Comparison of ENCODE assay signal across 9 mouse cellular contexts in genomic region chr2:165321381-165321888, GRCm38 (mm10). TPM values are rescaled to one million over a fixed set of nuclear protein-coding genes. Genes with fewer than 3 reads are reported as not detected.
A peak's percentile ranks its signal among the peaks of the same experiment; 100 is the strongest.
DNase-seq lines count a peak whose midpoint lies in the region; ATAC-seq and TF ChIP-seq lines count a peak whose summit lies in the region.
"Had no signal": no experiment of that assay in that cellular context is flagged by ENCODE, and none has a peak within 500 bp of the region (broad histone marks: within the 10 kb centered on the region; RNA-seq: fewer than 3 reads in every experiment).

No protein-coding gene starts in this region.

- H3K9ac ChIP-seq in forebrain, embryonic 11.5 days (ENCODE audit: low read length), result no peak overlapping the region
- H3K9ac ChIP-seq in hindbrain, embryonic 16.5 days (ENCODE audit: low read depth, low read length), result no peak overlapping the region; the same call in 1 of the 2 replicates

- TF ChIP-seq POLR2A in thymus, adult 2 months (IDR thresholded peaks at IDR 0.05; ENCODE audit: control insufficient read depth, extremely low read depth, insufficient read depth, low read length, poor library complexity), result no peak

- ATAC-seq in forebrain, embryonic 11.5 days (replicated peaks; ENCODE audit: low FRiP score), result no peak
- ATAC-seq in hindbrain, embryonic 16.5 days, result no peak

- DNase-seq in forebrain, embryonic 10.5 days (ENCODE audit: extremely low spot score, low spot score), result no peak
- DNase-seq in forebrain, embryonic 11.5 days (ENCODE audit: low spot score), result no peak
- peak; percentile 25 for DNase-seq in thymus, postnatal 25 days
- DNase-seq in thymus, adult 2 months, result no peak
- DNase-seq in urinary bladder, postnatal 14 days (ENCODE audit: low spot score), result no peak
- no peak for DNase-seq in left cerebral cortex, adult 11 months (ENCODE audit: low spot score)

- H3K27me3 ChIP-seq in forebrain, embryonic 10.5 days (ENCODE audit: poor library complexity, severe bottlenecking), result peaks cover 27% of the 10 kb centered on the region
- no peaks in the 10 kb centered on the region; the same call in 1 of the 2 replicates for H3K27me3 ChIP-seq in forebrain, embryonic 11.5 days (ENCODE audit: control insufficient read depth, insufficient read depth, low read length)
- no peaks in the 10 kb centered on the region for H3K27me3 ChIP-seq in thymus, adult 2 months (ENCODE audit: control insufficient read depth, insufficient read depth, low read length)
- H3K27me3 ChIP-seq in hindbrain, embryonic 16.5 days (replicated peaks; ENCODE audit: control insufficient read depth, insufficient read depth, low read length), result no peaks in the 10 kb centered on the region

- H3K4me1 ChIP-seq in forebrain, embryonic 10.5 days, result peaks cover 97% of the 10 kb centered on the region
- H3K4me1 ChIP-seq in forebrain, embryonic 11.5 days (replicated peaks; ENCODE audit: control insufficient read depth, insufficient read depth, low read length), result peaks cover 36% of the 10 kb centered on the region
- peaks cover 40% of the 10 kb centered on the region for H3K4me1 ChIP-seq in thymus, adult 2 months (replicated peaks; ENCODE audit: control insufficient read depth, insufficient read depth, low read length)
- H3K4me1 ChIP-seq in hindbrain, embryonic 16.5 days (ENCODE audit: control insufficient read depth, insufficient read depth, low read depth, low read length), result peaks cover 67% of the 10 kb centered on the region

- peak overlapping the region; percentile 51 for H3K27ac ChIP-seq in forebrain, embryonic 10.5 days
- H3K27ac ChIP-seq in forebrain, embryonic 11.5 days (ENCODE audit: low read depth, low read length), result no peak overlapping the region
- no peak overlapping the region for H3K27ac ChIP-seq in thymus, adult 2 months (ENCODE audit: control insufficient read depth, insufficient read depth, low read length)
- peak overlapping the region; percentile 41 for H3K27ac ChIP-seq in hindbrain, embryonic 16.5 days (ENCODE audit: low read depth, low read length)
- peak overlapping the region; percentile 94 for H3K27ac ChIP-seq in macrophage

- TF ChIP-seq CTCF in thymus, adult 2 months (IDR thresholded peaks at IDR 0.05; ENCODE audit: borderline replicate concordance, control insufficient read depth, extremely low read depth, insufficient read depth, low read length, poor library complexity), result no peak

- H3K9me3 ChIP-seq in forebrain, embryonic 10.5 days, result no peaks in the 10 kb centered on the region
- H3K9me3 ChIP-seq in forebrain, embryonic 11.5 days (ENCODE audit: control insufficient read depth, low read length), result no peaks in the 10 kb centered on the region
- H3K9me3 ChIP-seq in hindbrain, embryonic 16.5 days (ENCODE audit: control insufficient read depth, low read length), result no peaks in the 10 kb centered on the region

- 65% methylated on average over 8 of the region's 8 CpGs for WGBS in forebrain, embryonic 10.5 days
- WGBS in forebrain, embryonic 11.5 days, result 63% methylated on average over 8 of the region's 8 CpGs
- 50% methylated on average over 8 of the region's 8 CpGs for WGBS in thymus, adult 2 months
- WGBS in hindbrain, embryonic 16.5 days, result 41% methylated on average over 8 of the region's 8 CpGs
- WGBS in macrophage (ENCODE audit: missing documents), result 17% methylated on average over 8 of the region's 8 CpGs

- H3K36me3 ChIP-seq in forebrain, embryonic 10.5 days (replicated peaks), result peaks cover 19% of the 10 kb centered on the region
- no peaks in the 10 kb centered on the region; the same call in 1 of the 2 replicates for H3K36me3 ChIP-seq in forebrain, embryonic 11.5 days (ENCODE audit: control insufficient read depth, insufficient read depth, low read length)
- H3K36me3 ChIP-seq in thymus, adult 2 months (ENCODE audit: control insufficient read depth, insufficient read depth, low read length), result no peaks in the 10 kb centered on the region
- no peaks in the 10 kb centered on the region for H3K36me3 ChIP-seq in hindbrain, embryonic 16.5 days (ENCODE audit: control insufficient read depth, insufficient read depth, low read length)
- no peaks in the 10 kb centered on the region for H3K36me3 ChIP-seq in macrophage (ENCODE audit: inconsistent target)

- no peak overlapping the region for H3K4me2 ChIP-seq in forebrain, embryonic 11.5 days (ENCODE audit: low read depth, low read length, severe bottlenecking)
- no peak overlapping the region; the same call in 1 of the 2 replicates for H3K4me2 ChIP-seq in hindbrain, embryonic 16.5 days (ENCODE audit: low read length)

- H3K4me3 ChIP-seq in forebrain, embryonic 10.5 days, result no peak overlapping the region
- H3K4me3 ChIP-seq in forebrain, embryonic 11.5 days (ENCODE audit: low read depth, low read length), result no peak overlapping the region
- no peak overlapping the region for H3K4me3 ChIP-seq in thymus, adult 2 months (ENCODE audit: control insufficient read depth, insufficient read depth, low read length)
- H3K4me3 ChIP-seq in hindbrain, embryonic 16.5 days (ENCODE audit: low read length), result no peak overlapping the region
- peak overlapping the region; percentile 12; the same call in 1 of the 2 replicates for H3K4me3 ChIP-seq in macrophage (ENCODE audit: inconsistent target)

- peaks cover 61% of the 10 kb centered on the region for H3K79me2 ChIP-seq in macrophage (ENCODE audit: inconsistent target)

RNA-seq across cellular contexts. Expression of gene Elmo2, which starts 4.8 kb away (rescaled TPM):
- 83.7 and 86.4 TPM in 2 replicates for polyA plus RNA-seq in forebrain, embryonic 10.5 days (2016; fragmentation: Nextera tagmentation; extraction: Ambion mirVana)
- polyA plus RNA-seq in forebrain, embryonic 11.5 days (2014; fragmentation: Nextera tagmentation; extraction: Ambion mirVana), result 95.4 and 108 TPM in 2 replicates
- polyA plus RNA-seq in thymus, adult 2 months (2012; rRNA removed), result 95.0 and 106 TPM in 2 replicates
- polyA plus RNA-seq in hindbrain, embryonic 16.5 days (2015; fragmentation: Nextera tagmentation; extraction: Ambion mirVana), result 96.2 and 115 TPM in 2 replicates
- total RNA-seq in macrophage (2018; cell fraction: chromatin; rRNA removed), result 100 to 1,000 TPM in 1 of 26 experiments, 10 to 100 TPM in 22, 1 to 10 TPM in 3; 7.7 to 100 (median 40.4) TPM
- total RNA-seq in macrophage (2018; cell fraction: cytosol; rRNA removed), result 10 to 100 TPM; 15.4 to 40.7 (median 27.7) TPM
- total RNA-seq in macrophage (2018; cell fraction: nucleus; rRNA removed), result 10 to 100 TPM; 11.9 to 74.8 (median 32.5) TPM
- polyA plus RNA-seq in macrophage (2018), result 29.3 to 43.5 TPM (median 39.1 TPM) in 3 replicates

RNA-seq across cellular contexts. Expression of gene Slc35c2, which starts 33.8 kb away (rescaled TPM):
- 74.9 and 75.4 TPM in 2 replicates for polyA plus RNA-seq in forebrain, embryonic 10.5 days (2016; fragmentation: Nextera tagmentation; extraction: Ambion mirVana)
- 54.3 and 62.7 TPM in 2 replicates for polyA plus RNA-seq in forebrain, embryonic 11.5 days (2014; fragmentation: Nextera tagmentation; extraction: Ambion mirVana)
- 78.7 and 82.3 TPM in 2 replicates for polyA plus RNA-seq in thymus, adult 2 months (2012; rRNA removed)
- polyA plus RNA-seq in hindbrain, embryonic 16.5 days (2015; fragmentation: Nextera tagmentation; extraction: Ambion mirVana), result 73.4 and 79.6 TPM in 2 replicates
- total RNA-seq in macrophage (2018; cell fraction: chromatin; rRNA removed), result 10 to 100 TPM in 15 of 26 experiments, 1 to 10 TPM in 11; 2.0 to 34.1 (median 12.3) TPM
- total RNA-seq in macrophage (2018; cell fraction: cytosol; rRNA removed), result 10 to 100 TPM; 28.8 to 52.4 (median 40.9) TPM
- 10 to 100 TPM in 24 of 26 experiments, 1 to 10 TPM in 2; 4.9 to 57.3 (median 27.0) TPM for total RNA-seq in macrophage (2018; cell fraction: nucleus; rRNA removed)
- polyA plus RNA-seq in macrophage (2018), result 29.3 to 58.1 TPM (median 53.2 TPM) in 3 replicates

RNA-seq across cellular contexts. Expression of gene Zfp663, which starts 47.1 kb away (rescaled TPM):
- polyA plus RNA-seq in forebrain, embryonic 10.5 days (2016; fragmentation: Nextera tagmentation; extraction: Ambion mirVana), result 4.7 and 4.9 TPM in 2 replicates
- 4.7 and 5.8 TPM in 2 replicates for polyA plus RNA-seq in forebrain, embryonic 11.5 days (2014; fragmentation: Nextera tagmentation; extraction: Ambion mirVana)
- not detected in 2 replicates for polyA plus RNA-seq in thymus, adult 2 months (2012; rRNA removed)
- polyA plus RNA-seq in hindbrain, embryonic 16.5 days (2015; fragmentation: Nextera tagmentation; extraction: Ambion mirVana), result 4.5 and 5.5 TPM in 2 replicates
- total RNA-seq in macrophage (2018; cell fraction: chromatin; rRNA removed), result not detected
- not detected for total RNA-seq in macrophage (2018; cell fraction: cytosol; rRNA removed)
- not detected for total RNA-seq in macrophage (2018; cell fraction: nucleus; rRNA removed)
- polyA plus RNA-seq in macrophage (2018), result not detected in 3 replicates
- polyA plus RNA-seq: C2C12 had no signal

Comparison
In these comparisons a context has a peak if more than half of its experiments do, and no peak if none do; other contexts are left out.
1. H3K27ac ChIP-seq: peak in forebrain, embryonic 10.5 days (single experiment), hindbrain, embryonic 16.5 days (single experiment) and macrophage (single experiment); none in forebrain, embryonic 11.5 days (single experiment) and thymus, adult 2 months (single experiment).